Mouse (Mus musculus) CH12.LX (cell line): Measurements from ENCODE around the gene Exoc3l2. TPM values are rescaled to one million over a fixed set of nuclear protein-coding genes. Genes with fewer than 3 reads are reported as not detected.

Experiments
- DNase-seq: peaks from one replicate; pipeline ENCODE4 v3.0.0-alpha.2; 2013; ENCODE audit errors: extremely low read depth
- H3K27ac ChIP-seq: 2 replicates; pipeline ENCODE4 v1.5.1; 2012; ENCODE audit warnings: low read depth, mild to moderate bottlenecking, control low read depth, moderate library complexity; ENCODE audit not compliant: insufficient read depth
- H3K27me3 ChIP-seq: replicated peaks from 2 replicates; pipeline ENCODE3; 2012; ENCODE audit warnings: inconsistent platforms
- H3K36me3 ChIP-seq, 2 experiments: replicated peaks in 1 of 2; 2 replicates each; pipeline versions ENCODE3 to v1.6.1; 2012; ENCODE audit warnings: inconsistent platforms in 1 of 2, low read length in 1 of 2, mild to moderate bottlenecking in 1 of 2, mixed read lengths in 1 of 2, moderate library complexity in 1 of 2; ENCODE audit not compliant: control insufficient read depth in 1 of 2, insufficient read depth in 1 of 2
- H3K4me1 ChIP-seq, 2 experiments: 2 replicates each; pipeline ENCODE4 v1.6.1; 2012; ENCODE audit warnings: inconsistent platforms in 1 of 2, moderate library complexity in 1 of 2; ENCODE audit not compliant: insufficient read depth in 2 of 2, control insufficient read depth in 1 of 2
- H3K4me2 ChIP-seq: 2 replicates; pipeline ENCODE4 v1.6.1; 2012; ENCODE audit warnings: low read depth, mild to moderate bottlenecking, control low read depth; ENCODE audit not compliant: poor library complexity, insufficient read depth, severe bottlenecking
- H3K4me3 ChIP-seq, 3 experiments: fragments of 150-350 bp in 1 of 3; sonication (generic) in 1 of 3; replicated peaks in 1 of 3; 2 replicates each; pipeline versions ENCODE3 to v1.5.1; 2011 to 2012; ENCODE audit warnings: low read depth in 2 of 3, low read length in 2 of 3, mild to moderate bottlenecking in 2 of 3, moderate library complexity in 2 of 3, control low read depth in 1 of 3, improper control_type of control experiment in 1 of 3, inconsistent platforms in 1 of 3, mixed read lengths in 1 of 3; ENCODE audit not compliant: poor library complexity in 1 of 3
- H3K79me2 ChIP-seq: replicated peaks from 2 replicates; pipeline ENCODE4 v1.6.1; 2012; ENCODE audit warnings: mild to moderate bottlenecking, moderate library complexity; ENCODE audit not compliant: control insufficient read depth, poor library complexity, insufficient read depth, severe bottlenecking; ENCODE audit errors: extremely low read depth
- H3K9ac ChIP-seq: 2 replicates; pipeline ENCODE4 v1.6.1; 2012; ENCODE audit warnings: low read depth, mild to moderate bottlenecking, control low read depth, moderate library complexity; ENCODE audit not compliant: insufficient read depth
- H3K9me3 ChIP-seq: replicated peaks from 2 replicates; pipeline ENCODE3; 2012; ENCODE audit warnings: low read length, inconsistent platforms, mixed read lengths
- BHLHE40 ChIP-seq: IDR thresholded peaks from 2 replicates; pipeline ENCODE4 v1.6.1; 2011; ENCODE audit warnings: mild to moderate bottlenecking, low read depth, low read length, improper control_type of control experiment
- CHD1 ChIP-seq: IDR thresholded peaks from 2 replicates; pipeline ENCODE4 v1.6.1; 2012; ENCODE audit warnings: low read depth, low read length, improper control_type of control experiment, inconsistent platforms
- CHD2 ChIP-seq: IDR thresholded peaks from 2 replicates; pipeline ENCODE4 v1.6.1; 2011; ENCODE audit warnings: low read length, improper control_type of control experiment
- E2F4 ChIP-seq: IDR thresholded peaks from 2 replicates; pipeline ENCODE4 v1.6.1; 2011; ENCODE audit warnings: low read depth, low read length, improper control_type of control experiment; ENCODE audit not compliant: insufficient replicate concordance
- EP300 ChIP-seq: IDR thresholded peaks from 2 replicates; pipeline ENCODE4 v1.6.1; 2011; ENCODE audit warnings: low read length, improper control_type of control experiment
- ETS1 ChIP-seq: conservative IDR thresholded peaks from 2 replicates; pipeline ENCODE4 v1.6.1; 2012; ENCODE audit warnings: low read depth, mild to moderate bottlenecking, inconsistent platforms, low read length, improper control_type of control experiment, moderate library complexity
- GABPA ChIP-seq: IDR thresholded peaks from 2 replicates; pipeline ENCODE4 v1.6.1; 2012; ENCODE audit warnings: low read depth, low read length, improper control_type of control experiment, inconsistent platforms; ENCODE audit not compliant: insufficient replicate concordance
- JUN ChIP-seq: IDR thresholded peaks from 2 replicates; pipeline ENCODE4 v1.6.1; 2011; ENCODE audit warnings: low read depth, mild to moderate bottlenecking, low read length, improper control_type of control experiment, moderate library complexity; ENCODE audit not compliant: insufficient read depth
- JUND ChIP-seq: conservative IDR thresholded peaks from 2 replicates; pipeline ENCODE4 v1.6.1; 2011; ENCODE audit warnings: low read depth, low read length, improper control_type of control experiment
- MAFK ChIP-seq: IDR thresholded peaks from 2 replicates; pipeline ENCODE4 v1.6.1; 2011; ENCODE audit warnings: low read length, improper control_type of control experiment; ENCODE audit not compliant: insufficient replicate concordance
- MXI1 ChIP-seq: IDR thresholded peaks from 2 replicates; pipeline ENCODE4 v1.6.1; 2011; ENCODE audit warnings: mild to moderate bottlenecking, low read depth, low read length, improper control_type of control experiment
- MYC ChIP-seq: IDR thresholded peaks from 2 replicates; pipeline ENCODE4 v1.6.1; 2011; ENCODE audit warnings: low read depth, mild to moderate bottlenecking, improper control_type of control experiment, low read length
- NELFE ChIP-seq: IDR thresholded peaks from 2 replicates; pipeline ENCODE4 v1.6.1; 2011; ENCODE audit warnings: low read depth, low read length, improper control_type of control experiment
- NRF1 ChIP-seq: IDR thresholded peaks from 2 replicates; pipeline ENCODE4 v1.6.1; 2014; ENCODE audit warnings: low read depth, mild to moderate bottlenecking, inconsistent platforms, low read length, improper control_type of control experiment, moderate library complexity
- POLR2A ChIP-seq: IDR thresholded peaks from 2 replicates; pipeline ENCODE4 v1.6.1; 2011; ENCODE audit warnings: low read depth, mild to moderate bottlenecking, improper control_type of control experiment, low read length
- SIN3A ChIP-seq: IDR thresholded peaks from 2 replicates; pipeline ENCODE4 v1.6.1; 2012; ENCODE audit warnings: low read length, improper control_type of control experiment, inconsistent platforms
- SMC3 ChIP-seq: IDR thresholded peaks from 2 replicates; pipeline ENCODE4 v1.6.1; 2011; ENCODE audit warnings: low read depth, low read length, improper control_type of control experiment
- TCF12 ChIP-seq: IDR thresholded peaks from 2 replicates; pipeline ENCODE4 v1.6.1; 2014; ENCODE audit warnings: low read depth, mild to moderate bottlenecking, inconsistent platforms, low read length, improper control_type of control experiment
- USF1 ChIP-seq: IDR thresholded peaks from 2 replicates; pipeline ENCODE4 v1.6.1; 2014; ENCODE audit warnings: low read depth, mild to moderate bottlenecking, inconsistent platforms, low read length, improper control_type of control experiment
- USF2 ChIP-seq: conservative IDR thresholded peaks from 2 replicates; pipeline ENCODE4 v1.6.1; 2011; ENCODE audit warnings: low read depth, low read length, improper control_type of control experiment
- ZC3H11A ChIP-seq: IDR thresholded peaks from 2 replicates; pipeline ENCODE4 v1.6.1; 2012; ENCODE audit warnings: low read depth, mild to moderate bottlenecking, inconsistent platforms, low read length, improper control_type of control experiment
- ZNF384 ChIP-seq: IDR thresholded peaks from 2 replicates; pipeline ENCODE4 v1.6.1; 2012; ENCODE audit warnings: low read depth, low read length, improper control_type of control experiment, inconsistent platforms
- dilution Hi-C: fragments of 300-500 bp; cut with MboI; formaldehyde crosslinking; loops from 2 replicates; pipeline ENCODE4 v1.14.3; 2020; ENCODE audit warnings: low sequenced_read_pairs; ENCODE audit not compliant: extremely low pct_unique_long_range_greater_than_20kb, extremely low pct_ligation_motif_present
- in situ Hi-C: fragments of 300-500 bp; cut with MboI; formaldehyde crosslinking; loops from 3 replicates; pipeline ENCODE4 v1.14.3; 2019; ENCODE audit warnings: low sequenced_read_pairs, low pct_ligation_motif_present, low pct_unique_long_range_greater_than_20kb, mixed read lengths
- polyA plus RNA-seq: library from polyadenylated mRNA; unstranded; fragments of >175 nt; gene quantifications from 2 replicates; pipeline ENCODE4 v1.2.1, GENCODE M21; 2012; ENCODE audit warnings: low read depth; ENCODE audit not compliant: insufficient read length
- total RNA-seq, 2 experiments: library from RNA; depleted of rRNA; stranded (reverse); fragments of 300-350 nt in 1 of 2; fragments of >200 nt in 1 of 2; gene quantifications; 2 replicates each; pipeline ENCODE4 v1.2.3; 2012 to 2014

The Exoc3l2 gene
- total and polyA plus RNA-seq, 3 experiments, result 0.08 TPM; not detected in 2

DNA sequence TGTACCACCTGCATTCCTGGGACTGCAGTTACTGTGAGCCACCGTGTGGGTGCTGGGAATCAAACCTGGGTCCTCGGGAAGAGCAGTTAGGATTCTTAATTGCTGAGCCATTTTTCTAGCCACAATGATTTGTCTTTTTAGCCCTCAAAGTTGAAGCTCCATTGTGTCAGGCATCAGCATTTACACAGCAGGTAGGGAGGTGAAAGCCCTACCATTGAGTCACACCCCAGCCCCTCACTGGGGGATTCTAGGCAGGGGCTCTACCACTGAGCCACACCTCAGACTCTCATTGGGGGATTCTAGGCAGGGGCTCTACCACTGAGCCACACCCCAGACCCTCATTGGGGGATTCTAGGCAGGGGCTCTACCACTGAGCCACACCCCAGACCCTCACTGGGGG is 26.9 kb upstream of the Exoc3l2 start (continued):
- TF ChIP-seq CHD2, result no peak

DNA sequence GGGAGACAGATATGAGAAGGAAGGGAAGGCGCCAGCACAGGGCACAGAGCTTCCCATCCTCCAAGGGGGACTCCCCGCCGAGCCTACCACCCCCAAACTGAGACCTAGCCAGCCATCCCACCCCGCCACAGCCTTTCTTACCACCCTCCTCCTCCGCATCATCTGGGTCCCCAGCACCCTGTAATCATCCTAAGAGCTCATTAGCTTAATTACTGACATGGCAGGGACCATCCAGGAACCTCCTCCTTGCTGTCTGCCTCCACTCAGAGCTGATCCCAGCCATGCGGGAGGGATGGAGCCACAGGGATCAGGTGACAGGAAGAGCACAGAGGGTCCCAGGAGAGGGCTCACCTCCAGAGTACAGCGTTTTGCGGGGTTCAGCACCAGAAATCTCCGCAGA is 26.1 kb upstream of the Exoc3l2 start:
- Histone ChIP-seq H3K4me1 (peaks cover 2 to 10% of the 10 kb centered on the region in 2 experiments; a peak in 1 of 4 replicates), H3K27me3 (no peaks in the 10 kb centered on the region), H3K27ac (no peak overlapping the region), H3K4me3 (no peak overlapping the region), H3K36me3 (peaks cover 61 to 85% of the 10 kb centered on the region in 2 experiments), H3K79me2 (no peaks in the 10 kb centered on the region), H3K4me2 (no peak overlapping the region), H3K9me3 (peaks cover 11% of the 10 kb centered on the region), H3K9ac (no peak overlapping the region)
- TF ChIP-seq ZC3H11A (no peak), CHD1 (no peak), GABPA (no peak), USF2 (no peak), JUN (no peak), NRF1 (no peak), CHD2 (no peak)
- in situ Hi-C loops, result no loop called here
- dilution Hi-C loops, result no loop called here
- DNase-seq, result no peak

DNA sequence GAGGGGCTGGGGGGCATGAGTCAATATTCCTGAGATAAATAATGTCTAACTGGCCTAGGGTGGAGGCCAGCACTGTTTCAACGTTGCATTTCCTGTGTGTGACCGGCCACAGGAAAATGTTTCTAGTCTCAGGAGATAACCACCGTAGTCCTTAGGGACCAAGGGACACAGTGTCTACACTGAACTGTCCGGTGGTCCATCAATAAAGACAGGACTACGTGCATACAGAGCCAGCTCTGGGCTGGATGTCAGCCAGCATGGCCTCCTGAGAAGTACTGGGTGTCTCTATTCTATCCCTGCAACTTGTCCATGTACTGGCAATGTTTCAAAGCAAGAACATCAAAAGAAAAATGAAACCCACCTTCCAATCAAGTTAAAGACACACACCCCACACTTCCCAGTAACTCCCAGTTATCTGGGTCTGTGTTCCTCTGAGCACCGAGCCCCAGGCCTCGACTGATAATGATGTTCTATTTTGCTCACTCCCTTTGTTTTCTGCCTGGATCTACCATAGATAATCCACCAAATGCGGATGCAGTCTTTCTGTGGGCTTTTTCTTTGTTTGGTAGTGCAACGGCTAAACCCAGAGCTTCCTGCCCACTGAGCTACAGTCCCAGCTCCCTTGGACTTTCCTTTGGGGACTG is 21.6 kb upstream of the Exoc3l2 start:
- in situ Hi-C loops (no loop called here), dilution Hi-C loops (no loop called here)
- no peak overlapping the region for H3K4me3 ChIP-seq
- no peak overlapping the region for H3K9ac ChIP-seq
- no peaks in the 10 kb centered on the region for H3K9me3 ChIP-seq
- H3K27me3 ChIP-seq, result no peaks in the 10 kb centered on the region
- no peak overlapping the region for H3K4me2 ChIP-seq
- no peak for TF ChIP-seq MXI1
- no peak for TF ChIP-seq SMC3
- no peak for TF ChIP-seq JUN
- TF ChIP-seq SIN3A, result no peak
- TF ChIP-seq ETS1, result no peak
- no peak for TF ChIP-seq BHLHE40
- no peak for TF ChIP-seq ZNF384
- no peak for TF ChIP-seq NELFE
- no peak for TF ChIP-seq USF1
- TF ChIP-seq MAFK, result no peak
- TF ChIP-seq JUND, result no peak
- no peak for TF ChIP-seq E2F4
- no peak for TF ChIP-seq TCF12
- TF ChIP-seq POLR2A, result no peak
- TF ChIP-seq EP300, result no peak
- no peak for TF ChIP-seq MYC
- H3K36me3 ChIP-seq, result peaks cover 57 to 76% of the 10 kb centered on the region in 2 experiments
- no peak for DNase-seq
- H3K27ac ChIP-seq, result no peak overlapping the region
- H3K79me2 ChIP-seq, result no peaks in the 10 kb centered on the region
- H3K4me1 ChIP-seq, result peaks cover 6 to 19% of the 10 kb centered on the region in 2 experiments; a peak in 2 of 4 replicates
